8 mouse cellular contexts compared by ENCODE assay signal in genomic region chr4:88721791-88722721, GRCm38 (mm10). TPM values are rescaled to one million over a fixed set of nuclear protein-coding genes. Genes with fewer than 3 reads are reported as not detected.
A peak's percentile ranks its signal among the peaks of the same experiment; 100 is the strongest.
DNase-seq lines count a peak whose midpoint lies in the region; ATAC-seq lines count a peak whose summit lies in the region.

TSS of gene Gm26566 (plus strand) at chr4:88721805.
TSS of gene Klhl9 (minus strand) at chr4:88722465.

- H3K4me3 ChIP-seq in hindbrain, embryonic 16.5 days (ENCODE audit: low read length) = peak within 1 kb of the TSS; percentile 84
- H3K4me3 ChIP-seq in macrophage (ENCODE audit: inconsistent target) = peak within 1 kb of the TSS; percentile 83

- WGBS in hindbrain, embryonic 16.5 days = under 1% methylated on average over 72 of the region's 82 CpGs
- WGBS in macrophage (ENCODE audit: missing documents) = under 1% methylated on average over 82 of the region's 82 CpGs

- DNase-seq in T-cell, adult 2 months (ENCODE audit: low spot score) = peak; percentile 79
- DNase-seq in cerebellum, postnatal 36 days = peak; percentile 91 to 93
- peak; percentile 84 to 88 for DNase-seq in frontal cortex, postnatal 36 days (ENCODE audit: low spot score in 2 of 2)
- DNase-seq in left cerebral cortex, adult 18-20 months (ENCODE audit: low spot score in 2 of 2) = peak; percentile 84 to 91
- peak; percentile 91 for DNase-seq in right cerebral cortex, adult 18-20 months
- peak; percentile 79 for DNase-seq in urinary bladder, postnatal 10 days (ENCODE audit: low spot score)

- peaks cover 7% of the 10 kb centered on the region for H3K36me3 ChIP-seq in hindbrain, embryonic 16.5 days (ENCODE audit: control insufficient read depth, insufficient read depth, low read length)
- H3K36me3 ChIP-seq in macrophage (ENCODE audit: inconsistent target) = peaks cover 5% of the 10 kb centered on the region; the same call in 1 of the 2 replicates

- H3K79me2 ChIP-seq in macrophage (ENCODE audit: inconsistent target) = peaks cover 50% of the 10 kb centered on the region

- H3K9ac ChIP-seq in hindbrain, embryonic 16.5 days (ENCODE audit: low read depth, low read length) = peak within 1 kb of the TSS; percentile 80

- H3K9me3 ChIP-seq in hindbrain, embryonic 16.5 days (ENCODE audit: control insufficient read depth, low read length) = no peaks in the 10 kb centered on the region

- no peaks in the 10 kb centered on the region for H3K27me3 ChIP-seq in hindbrain, embryonic 16.5 days (replicated peaks; ENCODE audit: control insufficient read depth, insufficient read depth, low read length)

- peaks cover 26% of the 10 kb centered on the region for H3K4me1 ChIP-seq in hindbrain, embryonic 16.5 days (ENCODE audit: control insufficient read depth, insufficient read depth, low read depth, low read length)

- peak within 1 kb of the TSS; percentile 87 for H3K27ac ChIP-seq in hindbrain, embryonic 16.5 days (ENCODE audit: low read depth, low read length)
- H3K27ac ChIP-seq in macrophage = peak within 1 kb of the TSS; percentile 57

- H3K4me2 ChIP-seq in hindbrain, embryonic 16.5 days (ENCODE audit: low read length) = peak within 1 kb of the TSS; percentile 88

- peak; percentile 98 for ATAC-seq in hindbrain, embryonic 16.5 days

RNA-seq across cellular contexts. Expression of gene Gm26566, which starts in this region (rescaled TPM):
- polyA plus RNA-seq in hindbrain, embryonic 16.5 days (2015; fragmentation: Nextera tagmentation; extraction: Ambion mirVana) = 1.3 and 1.5 TPM in 2 replicates
- under 1 TPM; 0.49 to 0.89 TPM for total RNA-seq in left cerebral cortex, adult 18-20 months (2021)
- total RNA-seq in macrophage (2018; cell fraction: chromatin; rRNA removed) = 1 to 10 TPM in 2 of 26 experiments, under 1 TPM in 2, not detected in 22; 0.88 to 1.4 (median 1.1) TPM
- 1 to 10 TPM in 8 of 26 experiments, under 1 TPM in 16, not detected in 2; 0.17 to 1.7 (median 0.83) TPM for total RNA-seq in macrophage (2018; cell fraction: cytosol; rRNA removed)
- 1 to 10 TPM in 2 of 26 experiments, under 1 TPM in 7, not detected in 17; 0.55 to 1.5 (median 0.75) TPM for total RNA-seq in macrophage (2018; cell fraction: nucleus; rRNA removed)
- 0.47 TPM in 1 of 3 replicates, not detected in the others for polyA plus RNA-seq in macrophage (2018)

RNA-seq across cellular contexts. Expression of gene Klhl9, which starts in this region (rescaled TPM):
- polyA plus RNA-seq in hindbrain, embryonic 16.5 days (2015; fragmentation: Nextera tagmentation; extraction: Ambion mirVana) = 90.3 and 104 TPM in 2 replicates
- total RNA-seq in left cerebral cortex, adult 18-20 months (2021) = 100 to 1,000 TPM; 100 to 103 TPM
- 10 to 100 TPM; 17.4 to 79.7 (median 28.8) TPM for total RNA-seq in macrophage (2018; cell fraction: chromatin; rRNA removed)
- total RNA-seq in macrophage (2018; cell fraction: cytosol; rRNA removed) = 100 to 1,000 TPM in 10 of 26 experiments, 10 to 100 TPM in 16; 38.8 to 182 (median 67.3) TPM
- total RNA-seq in macrophage (2018; cell fraction: nucleus; rRNA removed) = 100 to 1,000 TPM in 2 of 26 experiments, 10 to 100 TPM in 24; 35.5 to 134 (median 63.4) TPM
- polyA plus RNA-seq in macrophage (2018) = 50.3 to 101 TPM (median 75.4 TPM) in 3 replicates

Comparison
In these comparisons a context has a peak if more than half of its experiments do, and no peak if none do; other contexts are left out.
1. Peak in every context shown above with its lines: DNase-seq, ATAC-seq, H3K4me3 ChIP-seq and H3K27ac ChIP-seq.